Comparison of ENCODE assay signal across 8 mouse cellular contexts in the genomic region with DNA sequence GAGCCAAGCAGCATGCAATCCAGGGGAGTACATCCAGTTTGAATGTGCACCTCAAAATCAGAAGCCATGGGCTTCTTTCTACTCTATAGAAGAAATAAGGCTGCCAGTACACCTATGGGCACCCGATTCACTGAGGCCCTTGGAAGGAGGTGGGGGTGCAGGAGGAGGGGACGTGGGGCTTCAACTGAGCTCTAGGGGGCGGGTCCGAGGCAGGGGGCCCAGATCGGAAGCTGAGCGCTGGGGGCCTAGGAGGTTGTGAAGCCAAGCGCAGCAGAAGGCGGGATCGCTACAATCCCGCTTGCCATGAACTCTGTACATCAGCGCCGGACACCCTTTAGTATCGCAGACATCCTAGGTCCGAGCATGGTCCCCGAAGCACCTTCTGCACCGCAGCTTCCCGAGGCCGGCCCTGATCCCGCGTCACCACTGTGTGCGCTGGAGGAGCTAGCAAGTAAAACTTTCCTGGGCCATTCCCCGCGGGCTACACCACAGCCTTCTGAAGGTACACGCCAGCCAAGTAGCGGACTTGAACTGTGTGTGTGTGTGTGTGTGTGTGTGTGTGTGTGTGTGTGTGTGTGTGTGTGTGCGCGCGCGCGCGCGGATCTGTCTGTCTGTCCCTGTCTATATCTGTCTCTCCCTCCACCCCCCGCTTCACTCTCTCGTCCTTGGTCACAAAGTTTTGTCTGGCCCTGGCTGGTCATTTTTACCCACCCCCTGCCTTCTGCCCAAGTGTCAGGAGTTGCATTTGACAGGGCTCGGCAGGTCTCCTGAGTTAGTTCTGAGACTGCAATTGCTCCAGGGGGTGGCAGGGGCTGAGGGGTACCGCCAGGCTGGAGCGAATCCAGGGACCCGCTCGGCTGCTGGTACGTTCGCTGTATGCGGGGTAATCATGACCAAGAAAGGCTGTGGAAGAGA. TPM values are rescaled to one million over a fixed set of nuclear protein-coding genes. Genes with fewer than 3 reads are reported as not detected.
DNase-seq lines count a peak whose midpoint lies in the region; ATAC-seq and TF ChIP-seq lines count a peak whose summit lies in the region.

A gene (plus strand): TSS at position 247 of the 915 bp plus-strand sequence.

- DNase-seq in heart, embryonic 10.5 days (ENCODE audit: low spot score) = no peak
- no peak for DNase-seq in heart, adult 11 months
- peak; percentile 38 for DNase-seq in CD4-positive, CD25-positive, alpha-beta regulatory T cell, adult 2 months (ENCODE audit: low read depth, low spot score)
- no peak for DNase-seq in embryonic facial prominence, embryonic 11.5 days (ENCODE audit: low spot score)
- no peak for DNase-seq in liver, embryonic 11.5 days (ENCODE audit: low spot score)
- no peak for DNase-seq in layer of hippocampus, adult 2 months (ENCODE audit: low spot score in 2 of 2)
- no peak for DNase-seq in gastrocnemius, postnatal 36 days
- no peak for DNase-seq in right cerebral cortex, postnatal 25 days

- peaks cover 89% of the 10 kb centered on the region for H3K27me3 ChIP-seq in heart, embryonic 10.5 days (ENCODE audit: insufficient read depth, poor library complexity, severe bottlenecking)
- H3K27me3 ChIP-seq in embryonic facial prominence, embryonic 11.5 days (ENCODE audit: control insufficient read depth, insufficient read depth, low read length) = peaks cover 72% of the 10 kb centered on the region
- H3K27me3 ChIP-seq in liver, embryonic 11.5 days (replicated peaks; ENCODE audit: control insufficient read depth, insufficient read depth, low read length) = peaks cover 85% of the 10 kb centered on the region

- TF ChIP-seq CTCF in layer of hippocampus, adult 2 months (conservative IDR thresholded peaks at IDR 0.05) = no peak

- intact Hi-C loops in gastrocnemius, postnatal 36 days (cut with DNase I) = no loop called here

- WGBS in heart, embryonic 10.5 days = 2% methylated on average over 42 of the region's 42 CpGs
- WGBS in embryonic facial prominence, embryonic 11.5 days = 4% methylated on average over 40 of the region's 42 CpGs
- 4% methylated on average over 41 of the region's 42 CpGs for WGBS in liver, embryonic 11.5 days

- H3K4me1 ChIP-seq in heart, embryonic 10.5 days = peaks cover 29% of the 10 kb centered on the region
- H3K4me1 ChIP-seq in embryonic facial prominence, embryonic 11.5 days (ENCODE audit: control insufficient read depth, insufficient read depth, low read length) = peaks cover 8% of the 10 kb centered on the region
- H3K4me1 ChIP-seq in liver, embryonic 11.5 days (replicated peaks; ENCODE audit: control insufficient read depth, insufficient read depth, low read length) = peaks cover 6% of the 10 kb centered on the region; the same call in 1 of the 2 replicates

- H3K9me3 ChIP-seq in heart, embryonic 10.5 days = no peaks in the 10 kb centered on the region
- no peaks in the 10 kb centered on the region for H3K9me3 ChIP-seq in embryonic facial prominence, embryonic 11.5 days (replicated peaks; ENCODE audit: control insufficient read depth, low read length)
- H3K9me3 ChIP-seq in liver, embryonic 11.5 days (ENCODE audit: control insufficient read depth, low read length) = no peaks in the 10 kb centered on the region

- peaks cover 13% of the 10 kb centered on the region for H3K36me3 ChIP-seq in heart, embryonic 10.5 days
- H3K36me3 ChIP-seq in embryonic facial prominence, embryonic 11.5 days (replicated peaks; ENCODE audit: control insufficient read depth, insufficient read depth, low read depth, low read length) = no peaks in the 10 kb centered on the region
- H3K36me3 ChIP-seq in liver, embryonic 11.5 days (ENCODE audit: control insufficient read depth, insufficient read depth, low read length) = peaks cover 7% of the 10 kb centered on the region; the same call in 1 of the 2 replicates

- no peak for ATAC-seq in embryonic facial prominence, embryonic 11.5 days (replicated peaks; ENCODE audit: insufficient number of reproducible peaks, low FRiP score, low TSS enrichment, low read depth)
- no peak for ATAC-seq in liver, embryonic 11.5 days (replicated peaks; ENCODE audit: low FRiP score)

- no peak within 1 kb of the TSS; the same call in 1 of the 2 replicates for H3K27ac ChIP-seq in heart, embryonic 10.5 days
- no peak within 1 kb of the TSS for H3K27ac ChIP-seq in embryonic facial prominence, embryonic 11.5 days (replicated peaks; ENCODE audit: low read depth, low read length)
- H3K27ac ChIP-seq in liver, embryonic 11.5 days (ENCODE audit: low read depth, low read length) = no peak within 1 kb of the TSS
- no peak within 1 kb of the TSS for H3K27ac ChIP-seq in layer of hippocampus, adult 2 months

- H3K4me2 ChIP-seq in embryonic facial prominence, embryonic 11.5 days (ENCODE audit: low read depth, low read length) = peak within 1 kb of the TSS; percentile 33
- peak within 1 kb of the TSS; percentile 55 for H3K4me2 ChIP-seq in liver, embryonic 11.5 days

- H3K4me3 ChIP-seq in heart, embryonic 10.5 days = peak within 1 kb of the TSS; percentile 55
- peak within 1 kb of the TSS; percentile 6; the same call in 1 of the 2 replicates for H3K4me3 ChIP-seq in embryonic facial prominence, embryonic 11.5 days (ENCODE audit: low read depth, low read length)
- H3K4me3 ChIP-seq in liver, embryonic 11.5 days (ENCODE audit: low read depth, low read length) = peak within 1 kb of the TSS; percentile 30
- H3K4me3 ChIP-seq in layer of hippocampus, adult 2 months = no peak within 1 kb of the TSS; the same call in 1 of the 2 replicates

- H3K9ac ChIP-seq in embryonic facial prominence, embryonic 11.5 days (replicated peaks; ENCODE audit: low read length) = peak within 1 kb of the TSS; percentile 4
- H3K9ac ChIP-seq in liver, embryonic 11.5 days (ENCODE audit: low read depth, low read length) = no peak within 1 kb of the TSS

RNA-seq across cellular contexts. Expression of the gene that starts here (rescaled TPM):
- polyA plus RNA-seq in heart, embryonic 10.5 days (2016; fragmentation: Nextera tagmentation; extraction: Ambion mirVana) = 0.55 TPM in 1 of 2 replicates, not detected in the other
- 0.73 and 0.89 TPM in 2 replicates for polyA plus RNA-seq in embryonic facial prominence, embryonic 11.5 days (2014; fragmentation: Nextera tagmentation; extraction: Ambion mirVana)
- polyA plus RNA-seq in liver, embryonic 11.5 days (2014; fragmentation: Nextera tagmentation; extraction: Ambion mirVana) = 0.53 and 0.73 TPM in 2 replicates
- total RNA-seq in layer of hippocampus, adult 2 months (2021) = under 1 TPM in 1 of 2 experiments, not detected in 1; 0.86 TPM
- under 1 TPM in 1 of 2 experiments, not detected in 1; 0.56 TPM for total RNA-seq in gastrocnemius, postnatal 36 days (2021)
